Mouse (Mus musculus): ENCODE measurements at regions not wholly inside any gene's neighbourhood (a gene's known extent, or its start where the extent isn't known, plus 50 kb on each side); places are given as distances from the start of the nearest gene placed in this dataset.

GRCm38 (mm10) chr9:63038031-63038430, 50.3 kb upstream of the Pias1 start:
- no peak for DNase-seq (ENCODE audit: low spot score)
